In the genomic region with DNA sequence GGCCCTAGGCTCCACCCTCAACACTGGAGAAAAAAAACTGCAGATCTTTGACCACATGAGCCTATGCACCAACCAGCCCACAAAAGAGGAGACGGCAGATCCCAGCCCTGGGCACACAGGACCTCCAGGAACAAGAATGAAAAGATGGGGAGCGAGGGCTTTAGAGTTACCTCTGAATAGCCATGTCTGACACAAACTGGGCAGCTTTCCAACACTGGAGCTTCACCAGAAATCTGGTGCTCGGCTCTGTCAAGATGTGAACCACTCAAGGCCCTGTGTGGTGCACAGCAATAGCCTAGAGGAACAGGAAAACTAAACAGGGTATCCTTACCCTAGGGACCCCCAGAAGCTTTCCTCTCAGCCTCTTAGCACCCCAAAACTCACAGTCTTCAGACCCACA, we compare ENCODE assay signal across 11 mouse cellular contexts.
DNase-seq lines count a peak whose midpoint lies in the region.
"Had no signal": no experiment of that assay in that cellular context is flagged by ENCODE, and none has a peak within 500 bp of the region (broad histone marks: within the 10 kb centered on the region; RNA-seq: fewer than 3 reads in every experiment).

No protein-coding gene starts in this region.

- H3K27ac ChIP-seq in heart, embryonic 10.5 days = no peak overlapping the region
- H3K27ac ChIP-seq: heart, embryonic 15.5 days; stomach, embryonic 15.5 days had no signal

- H3K4me3 ChIP-seq in heart, embryonic 10.5 days = no peak overlapping the region
- H3K4me3 ChIP-seq: heart, embryonic 15.5 days; stomach, embryonic 15.5 days had no signal

- WGBS in heart, embryonic 10.5 days = 65% methylated on average over 3 of the region's 3 CpGs

- peaks cover 13% of the 10 kb centered on the region; the same call in 1 of the 2 replicates for H3K4me1 ChIP-seq in heart, embryonic 10.5 days

- no peaks in the 10 kb centered on the region for H3K36me3 ChIP-seq in heart, embryonic 10.5 days
- H3K36me3 ChIP-seq: heart, embryonic 15.5 days; stomach, embryonic 15.5 days had no signal

- intact Hi-C loops in heart, postnatal 10 days (cut with DNase I) = no loop called here
- intact Hi-C loops in left cerebral cortex, postnatal 14 days (cut with DNase I) = no loop called here

- H3K27me3 ChIP-seq in heart, embryonic 10.5 days (ENCODE audit: insufficient read depth, poor library complexity, severe bottlenecking) = peaks cover 8% of the 10 kb centered on the region; the same call in 1 of the 2 replicates
- H3K27me3 ChIP-seq: stomach, embryonic 15.5 days had no signal

- H3K9me3 ChIP-seq in heart, embryonic 10.5 days = no peaks in the 10 kb centered on the region
- H3K9me3 ChIP-seq: heart, embryonic 15.5 days; stomach, embryonic 15.5 days had no signal

- peak; percentile 33 to 54 for DNase-seq in heart, postnatal 10 days
- DNase-seq in heart, embryonic 10.5 days (ENCODE audit: low spot score) = no peak
- peak; percentile 15 to 22 for DNase-seq in left cerebral cortex, postnatal 14 days (ENCODE audit: low spot score in 2 of 2)
- DNase-seq in left cerebral cortex, adult 18-20 months (ENCODE audit: low spot score in 2 of 2) = no peak
- peak; percentile 54 for DNase-seq in right cerebral cortex, postnatal 4 days
- DNase-seq in right cerebral cortex, postnatal 36 days (ENCODE audit: low spot score in 2 of 2) = no peak
- DNase-seq in ovary, adult 18-20 months (ENCODE audit: low spot score) = no peak
- DNase-seq: cerebellum, adult 11-12 months; thymus, postnatal 36 days had no signal

Comparison
In these comparisons a context has a peak if more than half of its experiments do, and no peak if none do; other contexts are left out.
1. DNase-seq: peak in heart, postnatal 10 days (2 of 2), left cerebral cortex, postnatal 14 days (2 of 2) and right cerebral cortex, postnatal 4 days (single experiment); none in heart, embryonic 10.5 days (single experiment), left cerebral cortex, adult 18-20 months (0 of 2), right cerebral cortex, postnatal 36 days (0 of 2) and ovary, adult 18-20 months (single experiment).